Mouse (Mus musculus) ES-E14 (cell line): ENCODE measurements around the gene Ddx23.

Experiments used
- HCFC1 ChIP-seq: IDR thresholded peaks from 2 replicates; pipeline ENCODE4 v1.6.1; 2012; ENCODE audit warnings: low read length, inconsistent platforms, borderline replicate concordance; ENCODE audit not compliant: insufficient read depth
- MAFK ChIP-seq: IDR thresholded peaks from 2 replicates; pipeline ENCODE4 v1.6.1; 2014; ENCODE audit warnings: mild to moderate bottlenecking, low read depth, low read length, inconsistent platforms; ENCODE audit not compliant: insufficient read depth
- ZC3H11A ChIP-seq: IDR thresholded peaks from 2 replicates; pipeline ENCODE4 v1.6.1; 2012; ENCODE audit warnings: low read depth, mild to moderate bottlenecking, inconsistent platforms, low read length, borderline replicate concordance
- ZNF384 ChIP-seq: IDR thresholded peaks from 2 replicates; pipeline ENCODE4 v1.6.1; 2012; ENCODE audit warnings: low read depth, low read length, inconsistent platforms

GRCm38 (mm10) chr15:98600036-98600709, 62.5 kb downstream of the Ddx23 start:
- TF ChIP-seq MAFK (no peak), ZC3H11A (no peak), ZNF384 (no peak), HCFC1 (no peak)
